Mouse (Mus musculus): ENCODE data around the gene Rps11. TPM values are rescaled to one million over a fixed set of nuclear protein-coding genes. Genes with fewer than 3 reads are reported as not detected.

Rps11 gene
- total RNA-seq, 1 experiment: 1,746 TPM

DNA sequence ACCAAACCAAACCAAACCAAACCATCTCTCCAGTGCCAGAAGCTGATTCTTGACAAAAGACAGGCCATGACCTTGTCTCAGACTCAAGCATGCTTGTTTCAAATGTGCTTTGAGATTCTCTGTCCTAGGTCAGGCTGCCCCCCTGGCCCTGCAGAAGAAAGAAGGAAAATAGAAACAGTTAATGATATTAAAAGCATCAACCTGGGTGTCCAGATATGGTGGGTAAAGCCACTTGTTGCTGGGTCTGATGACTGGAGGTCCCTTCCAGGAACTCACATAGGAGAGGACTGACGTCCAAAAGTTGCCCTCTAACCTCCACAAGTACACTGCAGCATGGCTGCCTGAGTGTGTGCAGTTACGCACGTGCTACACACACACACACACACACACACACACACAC, 36.6 kb upstream of the Rps11 start:
- H3K9me3 ChIP-seq (ENCODE audit: control insufficient read depth, insufficient read depth, low read depth, low read length): no peaks in the 10 kb centered on the region
- TF ChIP-seq ZC3H11A (IDR thresholded peaks at IDR 0.05; ENCODE audit: borderline replicate concordance, low read depth, low read length) (no peak), HCFC1 (IDR thresholded peaks at IDR 0.05; ENCODE audit: borderline replicate concordance, insufficient read depth, low read length) (no peak), ZNF384 (IDR thresholded peaks at IDR 0.05; ENCODE audit: low read depth, low read length) (no peak), CHD2 (IDR thresholded peaks at IDR 0.05; ENCODE audit: low read depth, low read length) (no peak), MAFK (IDR thresholded peaks at IDR 0.05; ENCODE audit: insufficient read depth, low read depth, low read length) (no peak)
- no peak overlapping the region for H3K27ac ChIP-seq (ENCODE audit: insufficient read depth, low read depth, low read length, poor library complexity, severe bottlenecking)
- DNase-seq (ENCODE audit: low read depth, low spot score): no peak
- no peak overlapping the region for H3K9ac ChIP-seq (ENCODE audit: insufficient read depth, low read depth, low read length, poor library complexity, severe bottlenecking)
- no peak overlapping the region for H3K4me3 ChIP-seq (ENCODE audit: insufficient read depth in 1 of 2, low read depth in 1 of 2, low read length in 2 of 2, poor library complexity in 1 of 2, severe bottlenecking in 1 of 2)
- peaks cover 2 to 4% of the 10 kb centered on the region in 2 experiments; a peak in 1 of 4 replicates for H3K4me1 ChIP-seq (ENCODE audit: control insufficient read depth in 2 of 2, insufficient read depth in 2 of 2, low read length in 2 of 2, poor library complexity in 1 of 2)
- H3K36me3 ChIP-seq (ENCODE audit: control insufficient read depth, insufficient read depth, low read length, poor library complexity, severe bottlenecking): peaks cover 11% of the 10 kb centered on the region
- in situ Hi-C loops (cut with MboI; ENCODE audit: low sequenced_read_pairs in 2 of 2, unreplicated experiment in 2 of 2): no loop called here

DNA sequence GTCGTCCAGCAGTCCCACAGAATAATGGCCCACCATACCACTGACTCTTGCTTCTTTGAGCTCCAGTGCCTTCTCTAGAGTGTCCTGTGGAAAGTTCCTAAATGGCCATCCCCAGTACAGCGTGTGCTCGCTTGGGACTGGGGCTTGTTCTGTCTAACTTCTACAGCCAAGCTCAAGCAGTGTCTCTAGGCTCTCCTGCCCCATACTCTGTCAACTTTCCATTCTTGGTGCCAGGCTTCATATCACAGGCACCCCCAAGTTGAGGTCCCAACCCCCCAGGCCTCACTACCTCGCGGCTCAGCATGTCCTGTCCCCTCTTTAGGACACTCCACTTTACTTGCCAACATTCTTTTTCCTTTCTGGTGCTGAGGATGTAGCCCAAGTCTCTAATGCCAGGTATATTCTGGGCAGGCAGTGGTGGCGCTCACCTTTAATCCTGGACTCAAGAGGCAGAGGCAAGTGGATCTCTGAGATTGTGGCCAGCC, 36.1 kb upstream of the Rps11 start:
- TF ChIP-seq MAFK (IDR thresholded peaks at IDR 0.05; ENCODE audit: insufficient read depth, low read depth, low read length): no peak
- no peak for TF ChIP-seq ZNF384 (IDR thresholded peaks at IDR 0.05; ENCODE audit: low read depth, low read length)
- TF ChIP-seq HCFC1 (IDR thresholded peaks at IDR 0.05; ENCODE audit: borderline replicate concordance, insufficient read depth, low read length): no peak
- no peak for TF ChIP-seq CHD2 (IDR thresholded peaks at IDR 0.05; ENCODE audit: low read depth, low read length)
- TF ChIP-seq ZC3H11A (IDR thresholded peaks at IDR 0.05; ENCODE audit: borderline replicate concordance, low read depth, low read length): no peak
- in situ Hi-C loops (cut with MboI; ENCODE audit: low sequenced_read_pairs in 2 of 2, unreplicated experiment in 2 of 2): no loop called here

DNA sequence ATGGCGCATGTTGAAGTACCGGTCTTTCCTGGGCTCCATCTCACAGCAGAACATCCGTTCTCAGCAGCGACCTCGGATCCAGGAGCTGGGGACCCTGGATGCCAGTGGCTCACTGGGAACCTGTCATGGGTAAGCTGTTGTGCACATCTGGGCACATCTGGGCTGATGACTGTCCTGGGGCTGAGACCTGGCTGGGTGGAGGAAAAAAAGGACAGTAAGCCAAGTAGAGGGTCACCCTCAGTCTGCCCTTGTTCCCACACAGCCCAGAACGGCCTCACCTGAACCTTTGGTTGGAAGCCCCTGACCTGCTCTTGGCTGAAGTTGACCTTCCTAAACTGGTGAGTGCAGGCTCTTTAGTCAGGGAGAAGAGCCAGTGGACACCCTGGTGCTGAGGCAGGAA, 34.8 kb upstream of the Rps11 start:
- no peaks in the 10 kb centered on the region for H3K9me3 ChIP-seq (ENCODE audit: control insufficient read depth, insufficient read depth, low read depth, low read length)
- TF ChIP-seq CHD2 (IDR thresholded peaks at IDR 0.05; ENCODE audit: low read depth, low read length) (no peak), MAFK (IDR thresholded peaks at IDR 0.05; ENCODE audit: insufficient read depth, low read depth, low read length) (no peak), ZNF384 (IDR thresholded peaks at IDR 0.05; ENCODE audit: low read depth, low read length) (no peak), HCFC1 (IDR thresholded peaks at IDR 0.05; ENCODE audit: borderline replicate concordance, insufficient read depth, low read length) (no peak), ZC3H11A (IDR thresholded peaks at IDR 0.05; ENCODE audit: borderline replicate concordance, low read depth, low read length) (no peak)
- in situ Hi-C loops (cut with MboI; ENCODE audit: low sequenced_read_pairs in 2 of 2, unreplicated experiment in 2 of 2): no loop called here
- H3K9ac ChIP-seq (ENCODE audit: insufficient read depth, low read depth, low read length, poor library complexity, severe bottlenecking): no peak overlapping the region
- H3K27ac ChIP-seq (ENCODE audit: insufficient read depth, low read depth, low read length, poor library complexity, severe bottlenecking): no peak overlapping the region
- no peak overlapping the region for H3K4me3 ChIP-seq (ENCODE audit: insufficient read depth in 1 of 2, low read depth in 1 of 2, low read length in 2 of 2, poor library complexity in 1 of 2, severe bottlenecking in 1 of 2)
- peaks cover under 1 to 5% of the 10 kb centered on the region in 2 experiments; a peak in 2 of 4 replicates for H3K4me1 ChIP-seq (ENCODE audit: control insufficient read depth in 2 of 2, insufficient read depth in 2 of 2, low read length in 2 of 2, poor library complexity in 1 of 2)
- peaks cover 11% of the 10 kb centered on the region for H3K36me3 ChIP-seq (ENCODE audit: control insufficient read depth, insufficient read depth, low read length, poor library complexity, severe bottlenecking)
- no peak for DNase-seq (ENCODE audit: low read depth, low spot score)

More for the DNA sequence above, 36.1 kb upstream of the Rps11 start:
- peaks cover 11% of the 10 kb centered on the region for H3K36me3 ChIP-seq (ENCODE audit: control insufficient read depth, insufficient read depth, low read length, poor library complexity, severe bottlenecking)
- DNase-seq (ENCODE audit: low read depth, low spot score): no peak
- no peak overlapping the region for H3K4me3 ChIP-seq (ENCODE audit: insufficient read depth in 1 of 2, low read depth in 1 of 2, low read length in 2 of 2, poor library complexity in 1 of 2, severe bottlenecking in 1 of 2)
- no peaks in the 10 kb centered on the region for H3K9me3 ChIP-seq (ENCODE audit: control insufficient read depth, insufficient read depth, low read depth, low read length)
- H3K4me1 ChIP-seq (ENCODE audit: control insufficient read depth in 2 of 2, insufficient read depth in 2 of 2, low read length in 2 of 2, poor library complexity in 1 of 2): peaks cover 4% of the 10 kb centered on the region in 2 experiments; a peak in 2 of 4 replicates
- H3K27ac ChIP-seq (ENCODE audit: insufficient read depth, low read depth, low read length, poor library complexity, severe bottlenecking): no peak overlapping the region
- no peak overlapping the region for H3K9ac ChIP-seq (ENCODE audit: insufficient read depth, low read depth, low read length, poor library complexity, severe bottlenecking)

DNA sequence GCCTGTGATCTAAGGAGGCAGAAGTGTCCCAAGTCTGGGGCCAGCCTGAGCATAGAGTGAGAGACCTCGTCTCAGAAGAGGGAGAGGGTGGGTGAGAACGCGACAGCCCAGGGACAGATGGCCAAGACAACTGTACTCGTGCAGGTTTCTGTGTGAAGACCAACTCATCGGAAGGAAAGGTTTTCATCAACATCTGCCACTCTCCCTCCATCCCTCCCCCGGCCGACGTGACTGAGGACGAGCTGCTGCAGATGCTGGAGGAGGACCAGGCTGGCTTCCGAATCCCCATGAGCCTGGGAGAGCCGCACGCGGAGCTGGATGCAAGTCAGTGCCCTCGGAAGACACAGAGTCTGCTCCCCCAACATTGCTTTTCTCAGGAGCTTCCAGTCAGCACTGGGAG, 33.2 kb upstream of the Rps11 start:
- no peak overlapping the region for H3K4me3 ChIP-seq (ENCODE audit: insufficient read depth in 1 of 2, low read depth in 1 of 2, low read length in 2 of 2, poor library complexity in 1 of 2, severe bottlenecking in 1 of 2)
- peaks cover 11% of the 10 kb centered on the region for H3K36me3 ChIP-seq (ENCODE audit: control insufficient read depth, insufficient read depth, low read length, poor library complexity, severe bottlenecking)
- H3K27ac ChIP-seq (ENCODE audit: insufficient read depth, low read depth, low read length, poor library complexity, severe bottlenecking): no peak overlapping the region
- H3K9me3 ChIP-seq (ENCODE audit: control insufficient read depth, insufficient read depth, low read depth, low read length): no peaks in the 10 kb centered on the region
- no peak overlapping the region for H3K9ac ChIP-seq (ENCODE audit: insufficient read depth, low read depth, low read length, poor library complexity, severe bottlenecking)
- DNase-seq (ENCODE audit: low read depth, low spot score): no peak
- in situ Hi-C loops (cut with MboI; ENCODE audit: low sequenced_read_pairs in 2 of 2, unreplicated experiment in 2 of 2): no loop called here
- TF ChIP-seq MAFK (IDR thresholded peaks at IDR 0.05; ENCODE audit: insufficient read depth, low read depth, low read length) (no peak), CHD2 (IDR thresholded peaks at IDR 0.05; ENCODE audit: low read depth, low read length) (no peak), ZC3H11A (IDR thresholded peaks at IDR 0.05; ENCODE audit: borderline replicate concordance, low read depth, low read length) (no peak), ZNF384 (IDR thresholded peaks at IDR 0.05; ENCODE audit: low read depth, low read length) (no peak), HCFC1 (IDR thresholded peaks at IDR 0.05; ENCODE audit: borderline replicate concordance, insufficient read depth, low read length) (no peak)
- peaks cover 0 to 5% of the 10 kb centered on the region in 2 experiments; a peak in 2 of 4 replicates for H3K4me1 ChIP-seq (ENCODE audit: control insufficient read depth in 2 of 2, insufficient read depth in 2 of 2, low read length in 2 of 2, poor library complexity in 1 of 2)

Data from ES-E14 (cell line).